ENCODE assay signal across 8 mouse cellular contexts in genomic region chr9:109098366-109098765, GRCm38 (mm10). TPM values are rescaled to one million over a fixed set of nuclear protein-coding genes. Genes with fewer than 3 reads are reported as not detected.
A peak's percentile ranks its signal among the peaks of the same experiment; 100 is the strongest.
DNase-seq lines count a peak whose midpoint lies in the region; ATAC-seq and TF ChIP-seq lines count a peak whose summit lies in the region.

No protein-coding gene starts in this region.

- H3K36me3 ChIP-seq in liver, embryonic 13.5 days: peaks cover 2% of the 10 kb centered on the region; the same call in 1 of the 2 replicates
- H3K36me3 ChIP-seq in stomach, embryonic 16.5 days (ENCODE audit: control insufficient read depth, insufficient read depth, low read length): no peaks in the 10 kb centered on the region

- intact Hi-C loops in gastrocnemius, adult 2 months (cut with DNase I): no loop called here

- H3K27me3 ChIP-seq in liver, embryonic 13.5 days: peaks cover 42% of the 10 kb centered on the region
- H3K27me3 ChIP-seq in stomach, embryonic 16.5 days (ENCODE audit: control insufficient read depth, insufficient read depth, low read length): no peaks in the 10 kb centered on the region

- peaks cover 33% of the 10 kb centered on the region for H3K4me1 ChIP-seq in liver, embryonic 13.5 days (replicated peaks)
- H3K4me1 ChIP-seq in stomach, embryonic 16.5 days (ENCODE audit: control insufficient read depth, insufficient read depth, low read length): peaks cover 46% of the 10 kb centered on the region

- TF ChIP-seq CTCF in gastrocnemius, adult 2 months (IDR thresholded peaks at IDR 0.05): no peak

- WGBS in liver, embryonic 13.5 days (ENCODE audit: insufficient replicate concordance): 72% methylated on average over 8 of the region's 8 CpGs
- 72% methylated on average over 8 of the region's 8 CpGs for WGBS in stomach, embryonic 16.5 days

- H3K4me2 ChIP-seq in liver, embryonic 13.5 days: no peak overlapping the region
- peak overlapping the region; percentile 79 for H3K4me2 ChIP-seq in stomach, embryonic 16.5 days (ENCODE audit: low read depth, low read length)

- H3K9me3 ChIP-seq in liver, embryonic 13.5 days (replicated peaks): no peaks in the 10 kb centered on the region
- H3K9me3 ChIP-seq in stomach, embryonic 16.5 days (replicated peaks; ENCODE audit: control insufficient read depth, low read length): no peaks in the 10 kb centered on the region

- peak overlapping the region; percentile 19; the same call in 1 of the 2 replicates for H3K4me3 ChIP-seq in gastrocnemius, adult 2 months
- no peak overlapping the region for H3K4me3 ChIP-seq in liver, embryonic 13.5 days (replicated peaks)
- peak overlapping the region; percentile 77; the same call in 1 of the 2 replicates for H3K4me3 ChIP-seq in stomach, embryonic 16.5 days (replicated peaks; ENCODE audit: low read length)

- no peak for DNase-seq in gastrocnemius, adult 2 months
- DNase-seq in gastrocnemius, adult 18-20 months (ENCODE audit: low spot score): no peak
- peak; percentile 17 for DNase-seq in lung, postnatal 10 days
- DNase-seq in lung, adult 18-20 months: no peak
- DNase-seq in liver, embryonic 13.5 days: no peak
- DNase-seq in frontal cortex, postnatal 25 days (ENCODE audit: low spot score in 2 of 2): no peak
- DNase-seq in layer of hippocampus, postnatal 14 days (ENCODE audit: low spot score in 2 of 2): no peak

- H3K9ac ChIP-seq in liver, embryonic 13.5 days: no peak overlapping the region
- peak overlapping the region; percentile 95; the same call in 1 of the 2 replicates for H3K9ac ChIP-seq in stomach, embryonic 16.5 days (ENCODE audit: low read length)

- H3K27ac ChIP-seq in gastrocnemius, adult 2 months: peak overlapping the region; percentile 80
- H3K27ac ChIP-seq in liver, embryonic 13.5 days: peak overlapping the region; percentile 86
- H3K27ac ChIP-seq in stomach, embryonic 16.5 days (ENCODE audit: low read length): peak overlapping the region; percentile 99; the same call in 1 of the 2 replicates

- ATAC-seq in liver, embryonic 13.5 days (ENCODE audit: low read depth): no peak
- ATAC-seq in stomach, embryonic 16.5 days (ENCODE audit: insufficient read depth, low FRiP score): no peak

RNA-seq across cellular contexts. Expression of gene Plxnb1, which starts 3.2 kb away (rescaled TPM):
- total RNA-seq in gastrocnemius, adult 2 months (2021): 1 to 10 TPM in 1 of 2 experiments, under 1 TPM in 1; 0.54 to 1.1 TPM
- total RNA-seq in gastrocnemius, adult 18-20 months (2021): 1 to 10 TPM in 1 of 2 experiments, under 1 TPM in 1; 0.68 to 1.4 TPM
- 2.3 and 3.2 TPM in 2 replicates for polyA plus RNA-seq in liver, embryonic 13.5 days (2015; fragmentation: Nextera tagmentation; extraction: Ambion mirVana)
- 15.4 and 15.6 TPM in 2 replicates for polyA plus RNA-seq in stomach, embryonic 16.5 days (2015; fragmentation: Nextera tagmentation; extraction: Ambion mirVana)
- 10 to 100 TPM; 90.5 to 91.9 TPM for total RNA-seq in layer of hippocampus, postnatal 14 days (2021)

RNA-seq across cellular contexts. Expression of gene Tma7, which starts 16.0 kb away (rescaled TPM):
- 100 to 1,000 TPM; 316 to 321 TPM for total RNA-seq in gastrocnemius, adult 2 months (2021)
- total RNA-seq in gastrocnemius, adult 18-20 months (2021): 100 to 1,000 TPM; 325 to 344 TPM
- 480 and 506 TPM in 2 replicates for polyA plus RNA-seq in liver, embryonic 13.5 days (2015; fragmentation: Nextera tagmentation; extraction: Ambion mirVana)
- 495 and 585 TPM in 2 replicates for polyA plus RNA-seq in stomach, embryonic 16.5 days (2015; fragmentation: Nextera tagmentation; extraction: Ambion mirVana)
- total RNA-seq in layer of hippocampus, postnatal 14 days (2021): 100 to 1,000 TPM; 304 to 316 TPM

RNA-seq across cellular contexts. Expression of gene Ccdc51, which starts 16.1 kb away (rescaled TPM):
- 1 to 10 TPM; 6.5 to 7.9 TPM for total RNA-seq in gastrocnemius, adult 2 months (2021)
- total RNA-seq in gastrocnemius, adult 18-20 months (2021): 1 to 10 TPM; 7.9 to 8.1 TPM
- polyA plus RNA-seq in liver, embryonic 13.5 days (2015; fragmentation: Nextera tagmentation; extraction: Ambion mirVana): 14.6 and 14.7 TPM in 2 replicates
- polyA plus RNA-seq in stomach, embryonic 16.5 days (2015; fragmentation: Nextera tagmentation; extraction: Ambion mirVana): 15.8 and 17.3 TPM in 2 replicates
- total RNA-seq in layer of hippocampus, postnatal 14 days (2021): 1 to 10 TPM; 7.4 to 9.4 TPM

RNA-seq across cellular contexts. Expression of gene Atrip, which starts 24.4 kb away (rescaled TPM):
- total RNA-seq in gastrocnemius, adult 2 months (2021): 1 to 10 TPM; 8.0 to 8.5 TPM
- total RNA-seq in gastrocnemius, adult 18-20 months (2021): 1 to 10 TPM; 8.9 to 9.2 TPM
- 12.6 and 12.7 TPM in 2 replicates for polyA plus RNA-seq in liver, embryonic 13.5 days (2015; fragmentation: Nextera tagmentation; extraction: Ambion mirVana)
- polyA plus RNA-seq in stomach, embryonic 16.5 days (2015; fragmentation: Nextera tagmentation; extraction: Ambion mirVana): 23.1 and 23.4 TPM in 2 replicates
- 10 to 100 TPM; 27.3 to 31.7 TPM for total RNA-seq in layer of hippocampus, postnatal 14 days (2021)

RNA-seq across cellular contexts. Expression of gene Trex1, which starts 38.8 kb away (rescaled TPM):
- total RNA-seq in gastrocnemius, adult 2 months (2021): 10 to 100 TPM; 13.2 TPM
- total RNA-seq in gastrocnemius, adult 18-20 months (2021): 10 to 100 TPM; 13.1 to 17.2 TPM
- 7.4 and 8.9 TPM in 2 replicates for polyA plus RNA-seq in liver, embryonic 13.5 days (2015; fragmentation: Nextera tagmentation; extraction: Ambion mirVana)
- polyA plus RNA-seq in stomach, embryonic 16.5 days (2015; fragmentation: Nextera tagmentation; extraction: Ambion mirVana): 13.7 and 15.7 TPM in 2 replicates
- total RNA-seq in layer of hippocampus, postnatal 14 days (2021): 10 to 100 TPM in 1 of 2 experiments, 1 to 10 TPM in 1; 9.9 to 10.8 TPM

Comparison
In these comparisons a context has a peak if more than half of its experiments do, and no peak if none do; other contexts are left out.
1. RNA of gene Plxnb1, which starts 3.2 kb away (total RNA-seq): 90.5 to 91.9 TPM in layer of hippocampus, postnatal 14 days; 0.68 to 1.4 TPM in gastrocnemius, adult 18-20 months and 0.54 to 1.1 TPM in gastrocnemius, adult 2 months; every median in the first group is over 10 times any median in the second.
2. Peak in every context shown above with its lines, with median percentiles within 50 percentile points of each other: H3K27ac ChIP-seq.